Mouse (Mus musculus) small intestine, adult 2 months (tissue): ENCODE measurements around the gene Nsd2.
"Not testable (repeated sequence)": the region's sequence is repeated elsewhere in the genome, so short reads cannot be mapped to it uniquely, and the experiment has no call there.

ENCODE experiments used
- CTCF ChIP-seq: fragments of 200-500 bp; IDR thresholded peaks from 2 replicates; pipeline ENCODE4 v1.5.1; 2012; ENCODE audit warnings: low read depth, mild to moderate bottlenecking, control low read depth, inconsistent platforms, low read length, moderate library complexity, mixed read lengths; ENCODE audit not compliant: insufficient replicate concordance, insufficient read length; ENCODE audit errors: extremely low read depth
- POLR2A ChIP-seq: fragments of 200-500 bp; IDR thresholded peaks from 2 replicates; pipeline ENCODE4 v1.6.1; 2012; ENCODE audit warnings: low read depth, mild to moderate bottlenecking, control low read depth, inconsistent platforms, low read length, moderate library complexity

DNA sequence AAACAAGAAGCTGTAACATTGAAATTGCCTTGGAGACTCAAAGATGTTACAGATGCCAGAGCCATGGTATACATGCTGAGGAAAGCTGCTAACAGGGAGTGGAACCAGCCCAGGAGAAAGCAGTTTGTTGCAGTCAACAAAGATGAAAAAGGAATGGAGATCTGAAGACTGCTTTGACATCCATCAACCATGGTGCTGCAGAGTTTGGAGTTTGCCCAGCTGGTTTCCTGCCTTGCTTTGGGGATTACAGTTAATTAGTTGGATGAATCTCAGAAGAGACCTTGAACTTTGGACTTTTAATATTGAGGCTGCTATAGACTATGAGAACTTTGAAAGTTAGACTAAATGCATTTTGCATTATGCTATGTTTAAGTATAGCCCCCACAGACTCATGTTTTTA lies 94.5 kb downstream of the Nsd2 start:
- TF ChIP-seq CTCF, POLR2A: not testable (repeated sequence)
